Mouse (Mus musculus) small intestine, adult 10 weeks (tissue): ENCODE data around the gene Skp1a. TPM values are rescaled to one million over a fixed set of nuclear protein-coding genes. Genes with fewer than 3 reads are reported as not detected.

ENCODE experiments used
- polyA plus RNA-seq: library from polyadenylated mRNA; stranded (reverse); fragments of 350-450 nt; fragmentation: Illumina TruSeq; extraction: RNeasy Lipid Tissue Mini Kit (QIAGEN cat#74804); gene quantifications from one replicate; pipeline ENCODE4 v1.2.3, GENCODE M21; 2014; ENCODE audit warnings: low replicate concordance

The Skp1a gene
- 744 TPM for polyA plus RNA-seq

GRCm38 (mm10) chr11:52231606-52232541 lies at the start of gene Skp1a:
Gene Skp1a (plus strand): TSS chr11:52231995.

GRCm38 (mm10) chr11:52213887-52214286 lies 17.9 kb upstream of the Skp1a start, which contains the start of gene Olfr1371:
Gene Olfr1371 (minus strand): TSS chr11:52213987.

DNA sequence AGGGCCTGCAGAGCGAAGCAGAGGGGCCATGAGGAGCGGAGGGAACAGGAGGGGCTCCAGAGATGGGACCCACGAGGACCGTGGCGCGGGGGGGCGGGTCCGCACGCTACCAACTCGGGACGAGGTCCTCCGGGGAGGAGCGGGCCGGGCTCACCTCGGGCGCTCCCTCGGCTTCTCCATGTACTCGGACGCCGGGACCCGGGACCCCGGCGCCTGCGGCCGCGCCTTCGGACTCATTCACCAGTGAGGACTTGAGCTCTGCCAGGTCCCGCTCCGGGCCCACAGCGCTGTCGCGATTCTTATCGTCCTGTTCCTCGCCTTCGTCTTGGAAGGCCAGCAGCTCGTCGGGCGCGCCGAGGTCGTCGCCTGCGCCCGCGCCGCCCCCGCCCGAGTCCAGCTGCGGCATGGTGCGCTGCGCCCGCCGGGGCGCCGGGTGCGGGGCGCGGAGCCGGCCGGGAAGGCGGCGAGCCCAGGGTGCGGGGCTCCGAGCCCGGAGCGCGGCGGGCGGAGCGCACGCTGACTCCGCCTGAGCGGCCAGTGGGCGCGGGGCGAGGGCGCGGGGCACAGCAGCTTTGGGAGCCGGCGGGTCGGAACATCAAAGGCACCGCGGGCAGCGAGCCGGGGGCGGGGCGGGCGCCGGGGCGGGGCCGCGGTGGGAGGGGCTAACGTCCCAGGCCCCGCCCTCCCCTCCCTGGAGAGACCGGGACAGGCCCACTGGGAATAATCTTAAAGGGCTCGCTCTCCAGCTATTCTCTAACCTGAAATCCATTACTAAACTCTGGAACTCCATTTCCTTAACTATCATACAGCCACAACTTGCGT lies 51.2 kb downstream of the Skp1a start, which contains the start of gene Tcf7:
Tcf7 (minus strand) TSS at position 241 of the 822 bp plus-strand sequence.

Other genes with a start within 250 kb of the Skp1a start
- 335 TPM for gene Ube2b, start 231.2 kb upstream of the Skp1a start, polyA plus RNA-seq
- gene Cdkl3, start 227.8 kb upstream of the Skp1a start, polyA plus RNA-seq: 9.2 TPM
- gene Ppp2ca, start 133.3 kb upstream of the Skp1a start, polyA plus RNA-seq: 137 TPM
- not detected for gene Olfr1373, start 86.5 kb upstream of the Skp1a start, polyA plus RNA-seq
- not detected for gene Olfr1371, start 18.0 kb upstream of the Skp1a start, polyA plus RNA-seq
- 4.4 TPM for gene Tcf7, start 51.0 kb downstream of the Skp1a start, polyA plus RNA-seq
- gene Vdac1, start 128.9 kb downstream of the Skp1a start, polyA plus RNA-seq: 293 TPM
- gene 9530068E07Rik, start 164.4 kb downstream of the Skp1a start, polyA plus RNA-seq: 56.7 TPM